Mouse (Mus musculus) forebrain, embryonic 10.5 days (tissue): ENCODE results near the gene Olig3. TPM values are rescaled to one million over a fixed set of nuclear protein-coding genes. Genes with fewer than 3 reads are reported as not detected.

Experiments
- DNase-seq: peaks from one replicate; pipeline ENCODE4 v3.0.0-alpha.2; 2017; ENCODE audit warnings: low spot score; ENCODE audit errors: extremely low spot score
- H3K27ac ChIP-seq: fragments of 300-500 bp; sonication (generic); 2 replicates; pipeline ENCODE4 v1.5.1; 2016; ENCODE audit warnings: mild to moderate bottlenecking
- H3K27me3 ChIP-seq: fragments of 300-500 bp; sonication (generic); 2 replicates; pipeline ENCODE4 v1.6.1; 2016; ENCODE audit warnings: mild to moderate bottlenecking; ENCODE audit not compliant: poor library complexity, severe bottlenecking
- H3K36me3 ChIP-seq: fragments of 300-500 bp; sonication (generic); replicated peaks from 2 replicates; pipeline ENCODE4 v1.6.1; 2016; ENCODE audit warnings: mild to moderate bottlenecking, moderate library complexity
- H3K4me1 ChIP-seq: fragments of 300-500 bp; sonication (generic); 2 replicates; pipeline ENCODE4 v1.6.1; 2016
- H3K4me3 ChIP-seq: fragments of 300-500 bp; sonication (generic); 2 replicates; pipeline ENCODE4 v1.5.1; 2016; ENCODE audit warnings: mild to moderate bottlenecking, moderate library complexity
- H3K9me3 ChIP-seq: fragments of 300-500 bp; sonication (generic); 2 replicates; pipeline ENCODE4 v1.6.1; 2016; ENCODE audit warnings: mild to moderate bottlenecking, moderate library complexity
- WGBS: fragments of 180-500 bp; shearing (Covaris S2); methylation state at CpG from one replicate; pipeline ENCODE4 v1.1.7; 2016; 5-methylcytosine and 5-hydroxymethylcytosine counted together
- polyA plus RNA-seq: library from polyadenylated mRNA; unstranded; fragments of >200 nt; fragmentation: Nextera tagmentation; extraction: Ambion mirVana; gene quantifications from 2 replicates; pipeline ENCODE4 v1.2.1, GENCODE M21; 2016

The Olig3 gene
- polyA plus RNA-seq, 1 experiment from 2014 or later, result 8.1 TPM

DNA sequence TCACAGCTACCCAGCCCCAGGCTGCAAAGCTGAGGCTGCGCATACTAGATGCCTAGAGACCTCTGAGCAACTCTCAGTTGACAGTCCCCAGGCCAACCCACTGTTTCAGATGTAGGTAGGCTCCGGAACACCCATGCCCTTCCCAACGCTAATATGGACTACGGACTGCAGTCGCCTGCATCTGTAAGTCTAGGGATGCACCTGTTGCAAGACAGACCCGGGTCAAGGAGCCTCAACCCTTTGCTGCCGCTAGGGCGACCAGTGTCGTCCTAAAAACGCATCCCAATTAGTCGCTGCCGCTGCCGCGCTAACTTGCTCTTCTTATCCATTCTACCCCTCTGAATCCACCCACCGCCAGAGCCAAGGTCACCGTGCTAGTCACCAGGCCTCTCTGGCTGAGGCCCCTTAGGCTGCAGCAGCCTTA is 3.4 kb upstream of the Olig3 start:
- Histone ChIP-seq H3K27ac (no peak overlapping the region; the same call in 1 of the 2 replicates), H3K4me1 (peaks cover 30% of the 10 kb centered on the region), H3K4me3 (peak overlapping the region; percentile 37), H3K36me3 (no peaks in the 10 kb centered on the region), H3K9me3 (no peaks in the 10 kb centered on the region), H3K27me3 (peaks cover 100% of the 10 kb centered on the region)
- under 1% methylated on average over 16 of the region's 16 CpGs for WGBS
- DNase-seq, result peak; percentile 56

DNA sequence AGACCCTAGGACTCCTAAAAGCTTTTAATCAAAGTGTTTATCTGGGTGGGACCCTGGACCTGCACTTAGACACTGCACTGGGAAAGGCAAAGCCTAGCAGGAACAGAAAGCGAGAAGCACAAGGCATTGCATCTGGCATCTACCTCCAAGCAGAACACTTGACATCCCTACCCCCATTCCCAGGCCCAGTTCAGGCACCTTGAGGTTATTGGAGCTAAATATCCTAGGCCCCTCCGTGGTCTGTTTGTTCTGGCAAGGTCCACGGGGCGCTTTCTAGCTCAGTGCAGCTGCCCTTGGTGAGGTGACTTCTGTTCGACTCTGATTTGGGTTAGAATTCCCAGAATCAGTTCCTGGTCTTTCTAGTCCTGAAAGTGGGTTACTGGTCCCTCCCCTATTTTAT is 2.7 kb upstream of the Olig3 start:
- Histone ChIP-seq H3K36me3 (no peaks in the 10 kb centered on the region), H3K4me3 (peak overlapping the region; percentile 37; the same call in 1 of the 2 replicates), H3K9me3 (no peaks in the 10 kb centered on the region), H3K4me1 (peaks cover 30% of the 10 kb centered on the region), H3K27me3 (peaks cover 100% of the 10 kb centered on the region), H3K27ac (no peak overlapping the region)
- no peak for DNase-seq
- WGBS, result under 1% methylated on average over 5 of the region's 5 CpGs

- Histone ChIP-seq H3K36me3 (no peaks in the 10 kb centered on the region), H3K4me3 (peak overlapping the region; percentile 37; the same call in 1 of the 2 replicates), H3K9me3 (no peaks in the 10 kb centered on the region), H3K27ac (no peak overlapping the region), H3K4me1 (peaks cover 30% of the 10 kb centered on the region), H3K27me3 (peaks cover 100% of the 10 kb centered on the region)
- no peak for DNase-seq
- WGBS, result 4% methylated on average over 6 of the region's 6 CpGs
These were observed 2.2 kb upstream of the Olig3 start for GRCm38 (mm10) chr10:19354146-19354545.

GRCm38 (mm10) chr10:19355076-19355475 is 1.3 kb upstream of the Olig3 start:
- WGBS, result 5% methylated on average over 8 of the region's 8 CpGs
- Histone ChIP-seq H3K36me3 (no peaks in the 10 kb centered on the region), H3K4me3 (peak overlapping the region; percentile 37; the same call in 1 of the 2 replicates), H3K27me3 (peaks cover 100% of the 10 kb centered on the region), H3K9me3 (no peaks in the 10 kb centered on the region), H3K27ac (no peak overlapping the region), H3K4me1 (peaks cover 30% of the 10 kb centered on the region)
- DNase-seq, result peak; percentile 29

DNA sequence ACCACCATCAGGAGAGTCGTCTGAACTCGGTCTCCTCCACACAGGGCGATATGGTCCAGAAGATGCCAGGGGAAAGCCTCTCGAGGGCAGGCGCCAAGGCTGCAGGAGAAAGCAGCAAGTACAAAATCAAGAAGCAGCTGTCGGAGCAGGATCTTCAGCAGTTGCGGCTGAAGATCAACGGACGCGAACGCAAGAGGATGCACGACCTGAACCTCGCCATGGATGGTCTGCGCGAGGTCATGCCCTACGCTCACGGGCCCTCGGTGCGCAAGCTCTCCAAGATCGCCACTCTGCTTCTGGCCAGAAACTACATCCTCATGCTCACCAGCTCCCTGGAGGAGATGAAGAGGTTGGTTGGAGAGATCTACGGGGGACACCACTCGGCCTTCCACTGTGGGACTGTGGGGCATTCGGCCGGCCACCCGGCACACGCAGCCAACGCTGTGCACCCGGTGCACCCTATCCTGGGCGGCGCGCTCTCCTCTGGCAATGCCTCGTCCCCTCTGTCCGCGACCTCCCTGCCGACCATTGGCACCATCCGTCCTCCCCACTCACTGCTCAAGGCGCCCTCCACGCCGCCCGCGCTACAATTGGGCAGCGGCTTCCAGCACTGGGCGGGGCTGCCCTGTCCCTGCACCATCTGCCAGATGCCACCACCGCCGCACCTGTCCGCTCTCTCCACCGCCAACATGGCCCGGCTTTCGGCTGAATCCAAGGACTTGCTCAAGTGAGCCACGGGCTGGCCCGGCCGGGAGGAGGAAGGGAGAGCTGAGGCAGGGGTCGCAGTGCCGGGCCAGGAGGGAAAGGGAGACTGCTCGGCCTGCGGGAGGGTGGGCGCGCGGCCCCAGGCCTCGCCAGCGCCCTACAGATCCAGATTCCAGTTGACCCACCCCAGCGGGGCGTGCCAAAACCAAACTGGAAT is 648 bp downstream of the Olig3 start:
- peak; percentile 57 for DNase-seq
- peak overlapping the region; percentile 47 for H3K4me3 ChIP-seq
- peaks cover 33% of the 10 kb centered on the region for H3K4me1 ChIP-seq
- peaks cover 100% of the 10 kb centered on the region for H3K27me3 ChIP-seq
- H3K36me3 ChIP-seq, result no peaks in the 10 kb centered on the region
- peak overlapping the region; percentile 26; the same call in 1 of the 2 replicates for H3K27ac ChIP-seq
- H3K9me3 ChIP-seq, result no peaks in the 10 kb centered on the region
- under 1% methylated on average over 63 of the region's 63 CpGs for WGBS

- Histone ChIP-seq H3K9me3 (no peaks in the 10 kb centered on the region), H3K4me1 (peaks cover 32% of the 10 kb centered on the region), H3K36me3 (no peaks in the 10 kb centered on the region), H3K4me3 (peak overlapping the region; percentile 47; the same call in 1 of the 2 replicates), H3K27me3 (peaks cover 100% of the 10 kb centered on the region), H3K27ac (no peak overlapping the region)
- 14% methylated on average over 5 of the region's 5 CpGs for WGBS
- no peak for DNase-seq
These were observed 1.5 kb downstream of the Olig3 start for GRCm38 (mm10) chr10:19357848-19358247.

DNA sequence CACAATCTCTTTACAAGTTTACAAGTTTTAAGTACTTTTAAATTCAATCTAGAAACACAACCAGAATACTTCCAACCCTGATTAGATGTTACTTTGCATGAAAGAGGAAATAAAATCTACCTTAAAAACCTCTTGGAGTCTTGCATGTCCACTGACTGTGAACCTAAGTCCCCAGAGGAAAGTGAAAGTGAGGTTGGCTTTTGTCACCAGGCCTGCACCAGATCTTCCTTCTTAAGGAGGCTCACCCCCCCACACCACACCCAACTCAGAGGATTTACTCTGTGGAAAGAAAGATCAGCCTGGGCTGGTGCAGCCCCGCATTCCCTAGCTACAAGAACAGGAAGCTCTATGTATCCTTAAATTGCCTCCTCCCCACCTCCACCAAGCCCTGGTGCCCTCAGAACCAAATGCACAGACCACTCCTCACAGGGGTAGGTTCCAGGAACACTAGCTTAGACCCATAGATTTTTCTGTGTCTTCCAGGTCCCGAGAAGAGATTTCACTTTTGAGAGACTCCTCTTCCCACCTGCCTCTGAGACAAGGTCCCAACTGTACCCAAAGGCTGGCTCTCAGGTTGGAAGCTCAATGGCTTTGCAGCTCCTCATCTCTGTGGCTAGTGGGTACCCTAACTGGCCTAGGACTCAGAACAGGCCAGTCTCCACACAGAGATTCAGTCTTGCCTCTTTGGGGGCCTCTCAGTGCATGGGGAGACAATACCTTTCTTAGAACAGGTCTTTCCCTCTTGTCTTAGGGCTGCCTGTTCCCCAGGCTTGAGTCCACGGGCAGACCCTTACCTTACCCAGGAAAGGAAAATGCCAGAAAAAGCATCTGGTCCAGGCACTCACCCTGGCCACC is 4.3 kb downstream of the Olig3 start:
- Histone ChIP-seq H3K4me3 (no peak overlapping the region), H3K27ac (no peak overlapping the region), H3K4me1 (peaks cover 37% of the 10 kb centered on the region), H3K9me3 (no peaks in the 10 kb centered on the region), H3K27me3 (peaks cover 100% of the 10 kb centered on the region), H3K36me3 (no peaks in the 10 kb centered on the region)
- WGBS, result 7% methylated on average over 3 of the region's 3 CpGs
- DNase-seq, result no peak

GRCm38 (mm10) chr10:19361539-19362293 is 5.4 kb downstream of the Olig3 start:
- H3K27ac ChIP-seq, result no peak overlapping the region
- no peaks in the 10 kb centered on the region for H3K9me3 ChIP-seq
- H3K36me3 ChIP-seq, result no peaks in the 10 kb centered on the region
- DNase-seq, result peak; percentile 46
- peaks cover 100% of the 10 kb centered on the region for H3K27me3 ChIP-seq
- H3K4me1 ChIP-seq, result peaks cover 31% of the 10 kb centered on the region
- WGBS, result under 1% methylated on average over 23 of the region's 23 CpGs
- H3K4me3 ChIP-seq, result peak overlapping the region; percentile 30; the same call in 1 of the 2 replicates

DNA sequence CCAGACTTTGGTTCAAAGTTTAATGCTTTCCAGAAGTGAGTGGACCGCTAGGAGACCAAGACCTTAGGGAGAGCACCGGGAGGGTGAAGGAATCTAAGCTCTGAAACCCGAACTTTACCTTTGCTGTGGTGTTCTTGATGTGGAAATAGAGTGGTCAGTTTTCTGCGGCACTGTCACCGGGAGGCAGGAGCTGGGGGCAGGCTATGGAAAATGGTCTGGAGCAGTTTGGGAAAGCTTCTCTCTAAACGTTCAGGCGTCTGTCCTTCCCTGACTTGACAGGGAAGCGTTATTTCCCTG is 5.9 kb downstream of the Olig3 start:
- no peaks in the 10 kb centered on the region for H3K9me3 ChIP-seq
- WGBS, result under 1% methylated on average over 8 of the region's 8 CpGs
- no peaks in the 10 kb centered on the region for H3K36me3 ChIP-seq
- DNase-seq, result no peak
- H3K4me1 ChIP-seq, result peaks cover 26% of the 10 kb centered on the region
- H3K27me3 ChIP-seq, result peaks cover 100% of the 10 kb centered on the region
- no peak overlapping the region for H3K27ac ChIP-seq
- peak overlapping the region; percentile 30; the same call in 1 of the 2 replicates for H3K4me3 ChIP-seq

GRCm38 (mm10) chr10:19362861-19363260 is 6.5 kb downstream of the Olig3 start:
- Histone ChIP-seq H3K4me3 (peak overlapping the region; percentile 30; the same call in 1 of the 2 replicates), H3K36me3 (no peaks in the 10 kb centered on the region), H3K27me3 (peaks cover 100% of the 10 kb centered on the region), H3K9me3 (no peaks in the 10 kb centered on the region), H3K4me1 (peaks cover 23% of the 10 kb centered on the region), H3K27ac (no peak overlapping the region)
- under 1% methylated on average over 17 of the region's 17 CpGs for WGBS
- DNase-seq, result no peak

DNA sequence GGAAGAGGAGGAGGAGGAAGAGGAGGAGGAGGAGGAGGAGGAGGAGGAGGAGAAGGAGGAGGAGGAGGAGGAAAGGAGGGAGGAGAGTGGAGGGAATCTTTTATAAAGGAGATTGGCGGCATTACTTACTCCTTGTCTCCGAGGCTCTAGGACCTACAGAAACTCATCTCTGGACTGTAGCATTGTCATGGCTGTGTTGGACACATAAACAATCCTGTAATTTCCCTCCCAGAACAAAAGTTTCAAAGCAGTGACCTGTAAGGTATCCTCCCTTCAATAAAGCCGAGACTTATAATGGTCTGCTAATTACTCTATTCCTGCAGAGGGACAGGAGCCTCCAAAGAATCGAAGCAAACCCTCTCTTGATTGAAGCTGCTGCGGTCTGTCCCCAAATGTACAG is 7.0 kb downstream of the Olig3 start:
- WGBS, result 3% methylated on average over 5 of the region's 5 CpGs
- H3K27ac ChIP-seq, result no peak overlapping the region
- no peaks in the 10 kb centered on the region for H3K36me3 ChIP-seq
- H3K4me1 ChIP-seq, result peaks cover 23% of the 10 kb centered on the region
- peaks cover 95% of the 10 kb centered on the region for H3K27me3 ChIP-seq
- no peaks in the 10 kb centered on the region for H3K9me3 ChIP-seq
- H3K4me3 ChIP-seq, result peak overlapping the region; percentile 30; the same call in 1 of the 2 replicates
- DNase-seq, result no peak

DNA sequence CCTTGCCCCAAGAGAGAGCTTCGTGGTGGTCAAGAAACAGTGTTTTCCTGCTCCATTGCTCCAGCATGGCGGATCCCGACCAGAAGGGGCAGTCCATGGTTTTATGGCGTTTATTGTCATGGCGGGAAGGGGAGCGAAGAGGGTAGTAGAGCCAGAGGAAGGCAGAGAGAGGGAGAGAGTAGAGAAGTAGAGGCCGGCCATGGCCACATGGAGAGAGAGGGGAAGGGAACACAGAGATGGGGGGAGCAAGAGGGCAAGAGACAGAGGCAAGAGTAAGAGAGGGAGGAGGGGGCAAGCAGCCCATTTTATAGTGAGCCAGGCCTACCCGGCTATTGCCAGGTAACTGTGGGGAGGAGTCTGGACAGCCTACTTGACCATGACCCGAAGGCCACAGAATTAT is 12.8 kb downstream of the Olig3 start:
- 92% methylated on average over 9 of the region's 9 CpGs for WGBS
- no peak for DNase-seq
- Histone ChIP-seq H3K4me1 (peaks cover 15% of the 10 kb centered on the region), H3K4me3 (no peak overlapping the region), H3K27ac (no peak overlapping the region), H3K36me3 (no peaks in the 10 kb centered on the region), H3K27me3 (peaks cover 61% of the 10 kb centered on the region), H3K9me3 (no peaks in the 10 kb centered on the region)
